Mouse (Mus musculus): Measurements from ENCODE around the gene Gcnt2. TPM values are rescaled to one million over a fixed set of nuclear protein-coding genes. Genes with fewer than 3 reads are reported as not detected.

Gene Gcnt2
- polyA plus RNA-seq, 1 experiment from 2014 or later, result 3.6 TPM

DNA sequence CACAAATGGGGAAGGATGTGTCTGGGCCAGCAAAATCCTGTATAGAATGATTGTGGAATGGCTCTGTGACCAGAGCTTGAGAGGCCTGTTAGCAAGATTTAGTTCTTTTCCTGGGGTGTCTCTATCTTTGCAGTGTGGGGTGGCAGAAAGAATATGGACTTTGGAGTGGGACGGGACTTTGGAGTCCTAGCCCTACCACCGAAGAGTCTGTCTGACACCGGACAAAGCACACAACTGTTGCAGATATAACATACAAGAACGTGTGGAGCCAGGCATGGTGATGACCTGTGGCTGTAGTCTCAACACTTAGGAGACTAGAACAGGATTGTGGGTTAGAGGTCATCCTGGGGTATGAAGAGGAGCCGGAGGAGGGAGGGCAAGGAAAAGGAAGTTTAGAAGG, 73.0 kb downstream of the Gcnt2 start:
- H3K36me3 ChIP-seq (replicated peaks), result no peaks in the 10 kb centered on the region
- WGBS, result 90% methylated on average over 5 of the region's 5 CpGs
- H3K4me3 ChIP-seq, result no peak overlapping the region
- H3K9ac ChIP-seq, result no peak overlapping the region
- H3K4me1 ChIP-seq, result no peaks in the 10 kb centered on the region
- H3K9me3 ChIP-seq, result no peaks in the 10 kb centered on the region
- no peak overlapping the region for H3K4me2 ChIP-seq
- no peaks in the 10 kb centered on the region for H3K27me3 ChIP-seq (replicated peaks)
- H3K27ac ChIP-seq, result no peak overlapping the region
- ATAC-seq (replicated peaks), result no peak

DNA sequence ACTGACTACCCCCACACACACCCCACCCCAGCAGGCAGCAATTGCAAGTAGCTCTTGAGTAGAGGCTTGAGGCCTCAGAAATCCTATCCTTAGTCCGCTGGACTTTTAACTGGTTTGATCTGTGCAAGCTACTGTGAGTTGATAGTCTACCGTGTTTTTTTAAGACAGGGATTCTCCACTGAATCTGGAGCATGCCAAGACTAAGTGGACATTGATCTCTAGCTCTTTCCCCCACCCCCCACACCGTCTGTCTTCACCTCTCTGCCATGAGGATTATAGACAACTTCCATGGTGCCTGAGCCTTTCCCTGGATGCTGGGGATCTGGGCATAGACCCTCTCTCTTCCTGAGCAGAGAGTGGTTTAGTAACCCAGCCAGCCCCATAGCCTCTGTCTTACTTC, 74.8 kb downstream of the Gcnt2 start:
- no peak overlapping the region for H3K9ac ChIP-seq
- H3K4me3 ChIP-seq, result no peak overlapping the region

DNA sequence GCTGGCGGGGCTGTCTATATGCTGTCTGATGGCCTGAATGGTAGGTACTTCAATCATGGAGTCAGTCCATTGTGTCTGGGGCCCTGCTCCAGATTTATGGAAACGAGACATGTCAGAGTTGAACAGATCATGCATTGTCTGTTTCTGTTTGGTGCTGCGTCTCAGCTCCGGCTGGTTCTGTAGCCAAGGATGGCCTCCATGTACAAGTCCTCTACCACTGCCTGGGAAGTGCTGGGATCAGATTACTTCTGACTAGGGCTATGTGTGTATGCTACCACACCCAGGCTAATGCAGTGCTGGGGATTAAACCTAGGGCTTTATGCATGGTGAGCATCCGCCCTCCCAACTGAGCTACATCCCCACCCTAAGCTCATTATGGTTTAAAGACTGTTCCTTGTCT, 78.0 kb downstream of the Gcnt2 start:
- ATAC-seq (replicated peaks), result no peak
- no peaks in the 10 kb centered on the region for H3K9me3 ChIP-seq
- no peaks in the 10 kb centered on the region for H3K27me3 ChIP-seq (replicated peaks)
- WGBS, result 56% methylated on average over 5 of the region's 5 CpGs
- no peak overlapping the region for H3K4me3 ChIP-seq
- no peaks in the 10 kb centered on the region for H3K4me1 ChIP-seq
- no peak overlapping the region for H3K27ac ChIP-seq
- H3K36me3 ChIP-seq (replicated peaks), result no peaks in the 10 kb centered on the region
- no peak overlapping the region for H3K4me2 ChIP-seq
- no peak overlapping the region for H3K9ac ChIP-seq

More for the DNA sequence above, 74.8 kb downstream of the Gcnt2 start:
- H3K27ac ChIP-seq, result no peak overlapping the region
- ATAC-seq (replicated peaks), result no peak
- no peaks in the 10 kb centered on the region for H3K4me1 ChIP-seq
- no peaks in the 10 kb centered on the region for H3K9me3 ChIP-seq
- H3K36me3 ChIP-seq (replicated peaks), result no peaks in the 10 kb centered on the region
- H3K27me3 ChIP-seq (replicated peaks), result no peaks in the 10 kb centered on the region
- no peak overlapping the region for H3K4me2 ChIP-seq
- WGBS, result 86% methylated on average over 3 of the region's 3 CpGs

DNA sequence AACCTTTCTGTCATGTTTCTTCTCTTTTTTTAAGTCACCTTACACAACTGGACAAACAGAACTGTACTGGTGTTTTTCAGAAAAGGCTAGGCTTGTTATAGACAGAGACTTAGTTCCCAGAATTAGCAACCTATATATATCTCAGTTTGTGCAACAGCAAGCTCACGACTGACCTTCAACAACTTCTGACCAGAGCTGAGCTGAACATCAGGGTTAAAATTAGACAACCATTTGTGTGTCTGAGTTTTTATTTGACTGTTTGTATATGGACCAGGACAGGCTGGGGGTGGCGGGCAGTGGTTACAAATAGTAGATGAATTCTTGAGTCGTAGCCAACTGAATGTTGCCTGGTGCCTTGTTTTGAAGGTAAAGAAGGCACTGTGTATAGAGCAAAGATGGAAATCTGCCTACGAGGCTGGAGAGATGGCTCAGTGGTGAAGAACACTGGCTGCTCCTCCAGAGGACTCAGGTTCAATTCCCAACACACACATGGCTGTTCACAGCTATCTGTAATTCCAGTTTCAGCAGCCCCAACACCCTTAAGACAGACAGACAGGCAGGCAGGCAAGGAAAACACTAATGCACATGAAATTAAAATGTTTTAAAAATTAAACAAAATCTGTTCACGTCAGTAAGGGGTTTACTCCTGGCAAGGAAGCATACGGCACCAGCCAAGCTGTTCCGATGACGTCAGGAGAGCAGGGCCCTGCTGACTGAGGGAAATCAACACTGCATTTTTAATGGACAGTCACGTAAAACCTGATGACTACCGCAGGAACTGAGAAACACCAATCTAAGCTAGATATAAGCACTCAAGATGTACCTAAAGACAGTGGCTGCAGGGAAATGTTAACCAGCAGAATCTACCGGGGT, 79.2 kb downstream of the Gcnt2 start:
- H3K36me3 ChIP-seq (replicated peaks), result no peaks in the 10 kb centered on the region
- no peak overlapping the region for H3K27ac ChIP-seq
- H3K9ac ChIP-seq, result no peak overlapping the region
- H3K4me3 ChIP-seq, result no peak overlapping the region
- WGBS, result 85% methylated on average over 11 of the region's 11 CpGs
- H3K27me3 ChIP-seq (replicated peaks), result no peaks in the 10 kb centered on the region
- H3K4me2 ChIP-seq, result no peak overlapping the region
- ATAC-seq (replicated peaks), result no peak
- H3K4me1 ChIP-seq, result no peaks in the 10 kb centered on the region
- H3K9me3 ChIP-seq, result no peaks in the 10 kb centered on the region

DNA sequence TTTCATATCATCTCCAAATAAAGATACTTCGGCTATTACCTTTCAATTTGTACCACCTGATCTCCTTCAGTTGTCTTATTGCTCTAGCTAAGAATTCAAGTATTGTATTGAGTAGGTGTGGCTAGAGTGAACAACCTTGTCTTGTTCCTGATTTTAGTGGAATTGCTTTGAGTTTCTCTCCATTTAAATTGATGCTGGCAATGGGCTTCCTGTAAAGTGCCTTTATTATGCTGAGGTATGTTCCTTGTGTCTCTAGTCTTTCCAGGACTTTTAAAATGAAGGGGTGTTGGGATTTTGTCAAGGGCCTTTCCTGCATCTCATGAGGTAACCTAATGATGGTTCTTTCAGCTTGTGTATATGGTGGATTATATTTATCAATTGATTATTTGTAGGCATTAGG, 83.5 kb downstream of the Gcnt2 start:
- no peaks in the 10 kb centered on the region for H3K36me3 ChIP-seq (replicated peaks)
- no peak for ATAC-seq (replicated peaks)
- H3K27ac ChIP-seq, result no peak overlapping the region
- no peak overlapping the region for H3K4me3 ChIP-seq
- H3K9me3 ChIP-seq, result no peaks in the 10 kb centered on the region
- no peak overlapping the region for H3K4me2 ChIP-seq
- H3K9ac ChIP-seq, result no peak overlapping the region
- H3K27me3 ChIP-seq (replicated peaks), result no peaks in the 10 kb centered on the region
- peaks cover 6% of the 10 kb centered on the region for H3K4me1 ChIP-seq
- WGBS, result 95% methylated on average over 1 of the region's 1 CpGs

DNA sequence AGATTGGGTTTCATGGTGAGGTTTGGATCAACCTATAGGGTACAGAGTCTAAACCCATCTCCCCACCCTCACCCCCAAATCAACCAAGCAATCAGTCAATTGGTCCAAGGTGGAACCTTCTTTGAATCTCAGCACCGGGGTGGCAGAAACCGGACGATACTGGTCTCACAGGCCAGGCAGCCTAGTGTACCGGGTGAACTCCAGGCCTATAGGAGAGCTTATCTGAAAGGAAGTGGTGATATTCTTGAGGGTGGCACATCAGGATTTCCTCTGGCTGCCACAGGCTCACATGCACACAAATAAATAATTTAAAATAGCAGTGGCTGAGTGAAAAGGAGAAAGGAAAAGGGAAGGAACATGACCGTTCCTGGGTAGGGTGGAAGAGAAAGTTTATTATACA, 84.4 kb downstream of the Gcnt2 start:
- WGBS, result 69% methylated on average over 5 of the region's 5 CpGs
- peaks cover 6% of the 10 kb centered on the region for H3K4me1 ChIP-seq
- no peak overlapping the region for H3K4me2 ChIP-seq
- no peak overlapping the region for H3K9ac ChIP-seq
- no peak for ATAC-seq (replicated peaks)
- no peaks in the 10 kb centered on the region for H3K27me3 ChIP-seq (replicated peaks)
- no peak overlapping the region for H3K27ac ChIP-seq
- H3K9me3 ChIP-seq, result no peaks in the 10 kb centered on the region
- no peaks in the 10 kb centered on the region for H3K36me3 ChIP-seq (replicated peaks)
- H3K4me3 ChIP-seq, result no peak overlapping the region

DNA sequence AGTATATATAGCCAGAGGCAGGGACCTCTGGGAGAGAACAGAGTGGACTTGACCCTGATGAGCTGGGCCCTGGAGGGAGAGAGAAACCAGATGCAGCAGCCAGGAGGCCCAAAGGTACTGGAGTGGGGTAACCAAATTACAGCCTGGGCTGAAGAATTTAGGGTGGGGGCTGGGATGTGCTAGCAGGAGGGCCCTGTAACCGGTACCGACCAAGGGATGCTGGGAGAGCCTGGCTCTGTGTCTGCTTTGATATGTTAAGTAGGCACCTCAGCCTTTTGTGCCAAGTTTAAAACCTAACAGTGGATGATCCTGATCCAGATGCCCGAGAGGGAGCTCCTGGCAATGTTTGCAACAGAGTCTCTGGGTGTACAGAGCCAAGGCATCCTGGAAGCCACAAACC, 84.8 kb downstream of the Gcnt2 start:
- Histone ChIP-seq H3K4me1 (peaks cover 6% of the 10 kb centered on the region), H3K4me2 (no peak overlapping the region), H3K4me3 (no peak overlapping the region), H3K27ac (no peak overlapping the region), H3K9me3 (no peaks in the 10 kb centered on the region), H3K36me3 (replicated peaks) (no peaks in the 10 kb centered on the region), H3K9ac (no peak overlapping the region), H3K27me3 (replicated peaks) (no peaks in the 10 kb centered on the region)
- WGBS, result 0% methylated on average over 3 of the region's 3 CpGs
- no peak for ATAC-seq (replicated peaks)

DNA sequence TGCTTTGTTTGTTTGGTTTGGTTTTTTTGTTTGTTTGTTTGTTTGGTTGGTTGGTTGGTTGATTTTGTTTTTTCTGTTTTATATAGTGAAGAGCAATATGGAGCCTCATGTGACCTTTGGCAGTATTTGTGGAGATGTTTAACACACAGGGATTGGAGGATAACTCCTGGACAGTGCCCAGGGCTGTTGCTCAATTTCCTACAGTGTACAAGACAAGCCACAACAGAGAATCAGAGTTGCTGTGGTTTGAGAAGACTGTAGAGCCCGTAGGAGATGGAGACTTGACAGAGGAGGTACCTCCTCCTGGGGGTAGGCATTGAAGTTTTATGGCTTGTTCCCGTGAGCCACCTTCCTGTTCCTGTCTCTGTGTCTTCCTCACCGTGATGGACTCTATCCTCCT, 87.0 kb downstream of the Gcnt2 start:
- H3K36me3 ChIP-seq (replicated peaks), result no peaks in the 10 kb centered on the region
- ATAC-seq (replicated peaks), result no peak
- H3K4me2 ChIP-seq, result no peak overlapping the region
- H3K27me3 ChIP-seq (replicated peaks), result no peaks in the 10 kb centered on the region
- no peak overlapping the region for H3K9ac ChIP-seq
- H3K4me3 ChIP-seq, result no peak overlapping the region
- peaks cover 6% of the 10 kb centered on the region for H3K4me1 ChIP-seq
- no peaks in the 10 kb centered on the region for H3K9me3 ChIP-seq
- 76% methylated on average over 3 of the region's 3 CpGs for whole genome bisulfite sequencing
- no peak overlapping the region for H3K27ac ChIP-seq

DNA sequence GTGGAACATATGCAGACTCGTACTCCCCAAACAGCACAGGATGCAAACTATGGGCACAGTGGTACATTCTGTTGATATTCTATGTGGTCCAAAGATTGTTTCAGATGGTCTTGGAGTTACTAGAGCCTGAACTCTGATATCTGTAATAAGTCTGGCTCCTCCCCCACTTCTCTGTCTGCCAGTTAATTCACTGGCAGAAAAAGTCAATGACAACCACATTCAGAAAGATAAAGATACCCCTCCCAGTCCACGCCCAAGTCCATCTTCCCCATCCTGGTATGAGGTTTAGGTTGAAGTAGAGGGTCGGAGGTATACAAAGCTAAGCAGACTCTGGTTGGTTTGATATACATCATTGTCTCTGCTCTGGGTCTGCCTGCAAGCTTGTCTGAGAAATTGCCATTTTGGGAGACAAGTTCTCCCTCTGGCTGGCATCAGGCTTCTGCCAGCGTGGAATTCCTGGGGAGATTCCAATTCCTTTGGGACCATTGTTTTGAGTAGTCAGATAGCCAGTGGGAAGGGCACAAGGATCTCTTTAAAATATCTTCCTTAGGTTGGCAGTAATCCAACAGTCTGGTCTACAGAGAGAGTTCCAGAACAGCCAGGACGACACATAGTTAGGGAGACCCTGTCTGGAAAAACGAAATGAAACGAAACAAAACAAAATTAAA, 88.1 kb downstream of the Gcnt2 start:
- Histone ChIP-seq H3K9me3 (no peaks in the 10 kb centered on the region), H3K36me3 (replicated peaks) (no peaks in the 10 kb centered on the region), H3K4me2 (no peak overlapping the region), H3K4me3 (no peak overlapping the region), H3K4me1 (peaks cover 6% of the 10 kb centered on the region), H3K9ac (no peak overlapping the region), H3K27me3 (replicated peaks) (no peaks in the 10 kb centered on the region), H3K27ac (no peak overlapping the region)
- WGBS, result 83% methylated on average over 7 of the region's 7 CpGs
- ATAC-seq (replicated peaks), result no peak

DNA sequence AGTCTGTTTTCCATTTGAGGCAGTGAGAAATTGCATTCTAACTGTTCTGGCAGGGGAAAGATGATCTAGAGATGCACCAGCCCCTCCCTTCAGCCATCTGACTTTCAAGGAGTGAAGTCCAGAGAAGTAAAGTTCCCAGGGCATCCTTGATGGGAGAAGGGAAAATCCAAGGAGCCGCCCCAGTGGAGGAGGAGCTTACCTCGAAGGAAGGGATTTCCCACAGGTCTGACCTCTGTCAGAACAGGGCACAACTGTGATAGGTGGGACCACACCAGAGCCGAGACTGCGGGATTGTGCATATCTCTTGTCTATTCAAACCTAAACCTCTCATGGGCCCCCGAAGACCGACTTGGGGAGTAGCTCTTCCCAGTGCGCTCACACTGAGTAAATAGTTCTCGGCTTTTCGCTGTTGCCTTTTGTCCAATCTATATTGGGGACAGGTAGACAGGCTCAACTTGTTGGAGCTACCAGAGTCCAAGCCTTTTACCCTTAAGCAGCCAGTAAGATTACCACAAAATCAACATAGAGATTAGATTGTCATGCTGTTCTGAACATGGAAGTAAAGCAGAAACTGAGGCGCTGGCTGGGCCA, 91.9 kb downstream of the Gcnt2 start:
- no peak overlapping the region for H3K4me3 ChIP-seq
- no peak overlapping the region for H3K4me2 ChIP-seq
- H3K9me3 ChIP-seq, result no peaks in the 10 kb centered on the region
- no peak for ATAC-seq (replicated peaks)
- no peak overlapping the region for H3K27ac ChIP-seq
- H3K36me3 ChIP-seq (replicated peaks), result no peaks in the 10 kb centered on the region
- WGBS, result 81% methylated on average over 10 of the region's 10 CpGs
- H3K9ac ChIP-seq, result no peak overlapping the region
- H3K27me3 ChIP-seq (replicated peaks), result no peaks in the 10 kb centered on the region
- H3K4me1 ChIP-seq, result no peaks in the 10 kb centered on the region

DNA sequence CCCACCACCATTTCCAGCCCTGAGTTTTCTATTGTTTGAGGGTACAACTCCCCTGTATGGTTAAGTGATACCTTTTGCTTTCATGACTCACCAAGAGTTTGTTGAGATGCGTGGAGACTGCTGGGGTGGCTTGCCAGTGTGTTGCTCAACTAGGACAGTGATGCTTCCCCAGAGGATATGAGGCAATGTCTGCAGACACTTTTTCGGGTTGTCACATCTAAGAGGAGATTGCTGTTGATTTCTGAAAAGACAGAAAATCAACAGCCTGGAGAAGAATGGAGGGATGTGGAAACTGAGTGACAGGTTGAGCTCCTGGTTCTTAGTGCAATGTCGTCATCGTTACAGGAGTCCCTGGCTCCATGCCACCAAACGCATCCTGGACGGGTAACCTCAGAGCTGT, 93.7 kb downstream of the Gcnt2 start:
- no peak for ATAC-seq (replicated peaks)
- Histone ChIP-seq H3K4me1 (no peaks in the 10 kb centered on the region), H3K27ac (no peak overlapping the region), H3K9me3 (no peaks in the 10 kb centered on the region), H3K4me2 (no peak overlapping the region), H3K27me3 (replicated peaks) (no peaks in the 10 kb centered on the region), H3K9ac (no peak overlapping the region), H3K4me3 (no peak overlapping the region), H3K36me3 (replicated peaks) (no peaks in the 10 kb centered on the region)
- 79% methylated on average over 6 of the region's 6 CpGs for WGBS

DNA sequence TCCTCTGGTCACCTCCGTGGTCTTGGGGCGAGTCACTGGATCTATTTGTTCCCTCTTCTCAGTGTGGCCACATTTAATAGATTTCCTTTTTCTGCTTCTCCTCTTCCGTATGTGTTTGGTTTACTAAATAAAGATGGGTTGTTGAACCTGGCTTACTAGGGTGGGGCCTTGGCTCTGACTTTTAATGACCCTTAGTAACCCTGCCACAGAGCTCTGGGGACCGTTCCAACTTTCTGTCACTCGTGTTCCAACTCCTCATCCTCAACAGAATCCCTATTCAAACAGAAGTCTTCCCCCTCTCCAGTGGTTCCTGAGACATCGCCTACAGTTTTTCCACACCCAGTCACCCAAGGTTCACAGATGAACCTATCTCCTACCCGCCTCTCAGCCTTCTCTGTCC, 96.2 kb downstream of the Gcnt2 start:
- Histone ChIP-seq H3K4me2 (no peak overlapping the region), H3K27ac (no peak overlapping the region), H3K9ac (no peak overlapping the region), H3K4me3 (no peak overlapping the region), H3K9me3 (no peaks in the 10 kb centered on the region), H3K36me3 (replicated peaks) (no peaks in the 10 kb centered on the region), H3K4me1 (no peaks in the 10 kb centered on the region), H3K27me3 (replicated peaks) (no peaks in the 10 kb centered on the region)
- no peak for ATAC-seq (replicated peaks)
- 89% methylated on average over 7 of the region's 7 CpGs for WGBS
